Mouse (Mus musculus) gastrocnemius, postnatal 36 days (tissue): ENCODE results near the gene Crkl. TPM values are rescaled to one million over a fixed set of nuclear protein-coding genes. Genes with fewer than 3 reads are reported as not detected.
A peak's percentile ranks its signal among the peaks of the same experiment; 100 is the strongest.

Experiments used
- DNase-seq, 2 experiments: peaks; one replicate each; pipeline ENCODE4 v3.0.0; 2022
- intact Hi-C: fragments of 180-260 bp; cut with DNase I; formaldehyde crosslinking; loops from one replicate; pipeline ENCODE4 v1.15.1; 2025
- total RNA-seq, 2 experiments: library from RNA; stranded (reverse); gene quantifications; 2 replicates each; pipeline ENCODE4 v1.2.3; 2021

Gene Crkl
- total RNA-seq, 2 experiments from 2014 or later, result 17.3 to 17.6 TPM

DNA sequence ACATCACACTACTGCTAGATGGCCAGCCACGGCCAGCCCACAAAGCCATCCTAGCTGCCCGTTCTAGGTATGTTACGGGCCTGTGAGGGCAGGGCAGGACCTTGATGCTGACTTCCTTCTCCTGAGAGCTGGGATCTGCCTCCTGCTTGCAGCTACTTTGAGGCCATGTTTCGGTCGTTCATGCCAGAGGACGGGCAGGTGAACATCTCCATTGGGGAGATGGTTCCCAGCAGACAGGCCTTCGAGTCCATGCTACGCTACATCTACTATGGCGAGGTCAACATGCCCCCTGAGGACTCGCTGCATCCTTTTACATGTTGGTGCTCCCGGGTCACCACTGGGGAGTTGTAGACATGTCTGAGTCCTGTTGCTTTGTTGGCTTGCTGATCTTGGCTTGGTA, 72.4 kb downstream of the Crkl start:
- DNase-seq, result no peak
- intact Hi-C loops, result no loop called here

DNA sequence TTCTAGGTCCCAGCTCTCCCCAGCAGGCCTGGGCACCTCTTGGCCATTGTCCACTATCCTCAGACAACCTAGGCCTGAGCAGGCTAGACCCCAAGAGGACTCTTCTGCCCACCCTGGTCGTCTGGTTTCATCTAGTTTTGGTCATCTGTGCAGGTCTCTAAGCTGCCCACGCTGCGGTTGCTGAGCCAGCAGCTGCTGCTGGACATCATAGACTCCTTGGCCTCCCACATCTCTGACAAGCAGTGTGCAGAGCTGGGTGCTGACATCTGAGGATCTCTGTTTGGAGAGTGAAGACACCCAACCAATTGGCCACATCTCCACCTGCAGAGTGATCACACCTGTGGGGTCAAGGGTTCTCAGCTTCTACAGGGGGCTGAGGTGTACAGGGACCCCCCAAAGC, 73.7 kb downstream of the Crkl start:
- intact Hi-C loops, result no loop called here
- DNase-seq, result no peak

DNA sequence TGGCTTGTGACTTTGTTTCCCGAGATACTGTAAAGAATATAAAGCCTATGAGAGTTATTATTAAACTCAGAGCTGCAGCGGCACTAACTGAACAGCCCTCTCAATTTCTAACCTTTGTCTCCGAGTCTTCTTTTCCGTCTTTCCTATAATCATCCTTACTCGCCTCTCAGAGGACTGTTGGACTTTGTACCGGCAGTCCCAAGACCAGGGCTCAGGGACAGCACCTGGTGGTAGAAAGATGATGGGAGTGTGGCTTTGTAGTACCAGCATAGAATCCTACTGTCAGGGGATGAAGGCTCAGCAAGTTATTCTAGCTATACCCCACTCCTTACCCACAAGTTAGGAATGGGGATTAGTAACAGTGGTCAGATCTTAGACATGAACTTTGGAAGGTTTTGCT, 74.4 kb downstream of the Crkl start:
- DNase-seq, result no peak

DNA sequence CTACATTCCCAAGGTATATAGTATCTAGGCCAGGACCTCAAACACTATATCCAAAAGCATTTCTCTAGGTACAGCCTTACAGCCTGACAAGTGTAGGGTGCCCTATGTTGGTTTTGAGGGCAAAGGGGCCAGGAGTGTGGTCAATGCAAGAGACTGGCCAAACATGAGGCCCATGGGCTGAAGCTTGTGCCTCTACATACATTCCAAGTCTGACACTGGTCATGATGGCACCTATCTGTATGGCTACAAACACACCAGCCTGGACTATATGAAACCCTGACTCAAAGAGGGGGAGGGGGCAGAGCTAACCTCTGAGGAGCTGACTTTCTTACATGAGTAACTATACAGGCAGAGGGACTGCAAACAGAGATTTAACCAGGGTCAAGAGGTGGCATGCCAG, 75.8 kb downstream of the Crkl start:
- no peak for DNase-seq
- intact Hi-C loops, result no loop called here

More for the DNA sequence above, 74.4 kb downstream of the Crkl start:
- intact Hi-C loops, result no loop called here

DNA sequence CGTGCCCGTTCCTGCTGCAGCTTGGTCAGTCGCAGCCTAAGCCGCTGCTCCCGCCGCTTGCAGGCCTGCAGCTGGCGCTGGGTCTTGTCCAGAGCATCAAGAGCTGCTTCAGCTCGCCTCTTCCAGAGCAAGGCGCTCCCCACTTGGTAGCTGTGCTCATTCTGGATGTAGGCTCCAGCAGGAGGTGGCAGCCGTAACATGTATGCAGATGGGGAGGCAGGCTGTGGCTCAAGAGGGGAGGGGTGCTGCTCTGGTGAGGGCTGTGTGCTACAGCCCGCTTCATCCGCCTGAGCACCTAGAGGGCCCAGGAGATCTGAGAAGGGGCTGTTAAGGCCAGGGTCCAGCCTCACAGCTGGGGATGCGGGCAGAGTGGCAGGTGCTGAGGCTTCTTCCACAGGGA, 76.5 kb downstream of the Crkl start:
- no peak for DNase-seq
- intact Hi-C loops, result no loop called here

DNA sequence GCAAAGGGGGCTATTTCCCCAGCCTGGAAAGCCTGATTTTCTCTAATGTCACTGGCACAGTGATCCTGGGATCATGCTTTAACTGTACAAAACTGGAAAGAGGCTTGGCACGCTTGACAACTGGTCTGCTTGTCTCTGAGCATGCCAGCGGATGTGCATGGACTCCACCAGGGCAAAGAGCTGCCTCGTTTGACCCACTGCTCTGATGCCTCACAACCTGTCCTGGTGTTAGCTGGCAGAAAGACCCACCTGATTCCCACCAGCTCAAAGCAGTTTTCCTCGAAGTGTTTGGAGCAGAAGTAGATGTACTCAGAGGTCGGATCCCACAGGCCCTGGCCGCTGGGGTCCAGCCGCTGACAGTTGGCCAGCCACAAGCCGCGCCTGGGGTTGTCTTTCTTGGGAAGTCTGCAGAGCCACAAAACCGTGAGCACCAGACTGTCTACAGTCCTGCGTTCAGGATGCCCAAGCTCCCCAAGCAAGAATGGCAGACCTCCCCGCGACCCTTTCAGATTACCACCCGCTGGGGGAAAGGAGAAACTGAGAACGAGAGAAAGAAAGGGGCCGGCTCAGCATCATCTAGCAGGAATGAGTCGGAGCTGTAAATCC, 78.3 kb downstream of the Crkl start:
- intact Hi-C loops, result no loop called here
- DNase-seq, result no peak

DNA sequence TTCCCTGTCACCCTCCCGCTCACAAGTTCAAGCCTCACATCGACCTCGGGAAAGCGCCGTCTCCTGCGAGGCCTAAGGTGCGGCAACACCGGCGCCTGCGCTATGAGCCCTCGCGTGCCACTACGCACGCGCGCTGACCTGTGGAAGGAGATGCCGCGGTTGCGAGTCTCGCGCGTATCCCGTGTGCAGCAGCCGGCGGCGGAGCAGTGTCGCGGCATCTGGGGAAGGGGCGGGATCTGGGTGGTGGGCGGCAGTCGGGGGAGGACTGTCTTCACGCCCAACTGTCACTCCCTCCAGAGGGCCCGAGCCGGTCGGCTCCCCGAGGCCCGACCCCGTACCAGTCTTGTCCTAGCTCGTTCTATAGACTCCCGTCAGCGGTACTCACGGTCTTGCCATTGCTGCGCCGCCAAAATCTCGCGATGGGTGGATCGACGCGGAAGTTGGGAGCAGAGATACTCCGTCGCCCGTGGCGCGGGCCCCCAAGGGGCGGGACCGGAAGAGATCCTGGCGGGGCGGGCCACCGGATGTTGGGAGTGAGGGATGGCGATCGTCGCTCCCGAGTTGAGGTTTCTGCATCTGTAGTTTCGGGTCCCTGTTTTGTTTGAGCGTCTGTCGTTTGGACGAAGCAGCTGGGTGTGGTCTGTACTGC, 79.0 kb downstream of the Crkl start, which contains the start of gene Thap7:
Gene Thap7 (minus strand): TSS at position 497 of the 649 bp plus-strand sequence.
- intact Hi-C loops, result no loop called here
- DNase-seq, result peak; percentile 97

DNA sequence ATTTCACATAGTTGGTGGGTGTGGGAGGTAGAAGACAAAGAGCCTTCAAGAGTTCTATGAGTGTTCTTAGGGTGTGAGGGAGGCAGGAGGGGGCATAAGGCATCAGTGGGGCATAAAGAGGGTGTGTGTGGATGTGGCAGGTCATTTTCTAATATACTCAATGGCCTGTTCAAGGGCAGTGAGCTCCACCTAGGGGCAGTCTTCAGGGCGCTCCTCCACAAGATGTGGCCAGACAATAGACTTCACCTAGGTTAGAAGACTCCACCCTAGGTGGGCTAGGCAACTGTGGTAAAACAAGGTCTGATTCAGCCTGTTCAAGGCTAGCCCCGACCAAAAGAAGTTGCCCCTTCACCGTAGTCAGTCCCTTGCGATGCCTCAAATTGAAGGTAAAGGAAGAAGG, 80.5 kb downstream of the Crkl start:
- intact Hi-C loops, result loop anchor here (2.0 kb wide), 1 partner anchor 127 kb away; the partner anchor contains the start of gene Snap29
- DNase-seq, result no peak

DNA sequence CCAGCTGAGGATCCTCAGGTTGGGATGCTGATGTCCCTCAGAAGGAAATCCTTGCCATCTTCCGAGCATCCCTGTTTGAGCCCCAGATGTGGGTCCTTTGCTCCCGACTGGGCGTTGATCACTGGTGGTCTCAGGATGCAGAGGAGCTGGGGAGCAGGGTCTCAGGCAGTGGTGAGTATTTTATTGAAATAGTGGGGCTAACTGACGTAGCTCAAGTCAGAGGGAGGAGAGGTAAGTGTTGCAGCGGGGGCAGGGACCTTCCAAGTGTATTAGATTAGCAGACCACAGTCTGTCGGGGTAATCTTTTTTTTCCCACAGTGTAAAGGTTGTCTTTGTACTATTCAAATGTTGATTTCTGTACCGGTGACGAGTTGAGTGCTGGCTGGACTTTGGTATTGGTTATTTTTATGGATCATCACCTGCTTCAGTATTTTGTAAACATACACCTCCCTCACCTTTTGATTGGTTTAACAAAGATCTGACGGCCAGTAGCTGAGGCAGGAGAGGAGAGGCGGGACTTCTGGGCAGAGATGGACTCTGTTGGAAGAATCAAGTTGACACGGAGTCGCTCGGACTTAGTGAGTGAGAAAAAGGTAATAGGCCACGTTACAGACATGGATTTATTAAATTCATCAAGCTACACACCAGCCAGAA, 81.0 kb downstream of the Crkl start:
- intact Hi-C loops, result loop anchor here (2.0 kb wide), 1 partner anchor 128 kb away; the partner anchor contains the start of gene Snap29
- no peak for DNase-seq

DNA sequence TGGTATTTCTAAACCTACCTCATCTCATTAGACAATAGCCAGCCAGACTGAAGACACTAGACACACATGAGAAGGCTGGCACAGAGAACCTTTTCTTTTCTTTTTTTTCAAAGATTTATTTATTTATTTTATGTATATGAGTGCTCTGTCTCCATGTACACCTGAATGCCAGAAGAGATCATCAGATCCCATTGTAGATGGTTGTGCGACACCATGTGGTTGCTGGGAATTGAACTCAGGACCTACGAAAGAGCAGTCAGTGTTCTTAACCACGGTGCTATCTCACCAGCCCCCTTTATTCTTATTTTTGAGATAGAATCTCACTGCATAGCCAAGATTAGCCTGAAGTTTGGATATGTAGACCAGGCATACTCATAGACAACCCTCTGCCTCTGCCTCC, 84.8 kb downstream of the Crkl start:
- intact Hi-C loops, result no loop called here

More for the DNA sequence above, 84.8 kb downstream of the Crkl start:
- no peak for DNase-seq

Other genes starting within 250 kb of the Crkl start
- gene Ube2l3, start 249.3 kb upstream of the Crkl start, total RNA-seq, result 100 to 1,000 TPM; 130 to 135 TPM
- not detected for gene Rimbp3, start 243.4 kb upstream of the Crkl start, total RNA-seq
- gene Hic2, start 218.4 kb upstream of the Crkl start, total RNA-seq, result 1 to 10 TPM; 1.1 to 1.3 TPM
- 1 to 10 TPM in 1 of 2 experiments, under 1 TPM in 1; 0.91 to 1.4 TPM for gene Tmem191c, start 175.9 kb upstream of the Crkl start, total RNA-seq
- gene Serpind1, start 120.6 kb upstream of the Crkl start, total RNA-seq, result under 1 TPM in 1 of 2 experiments, not detected in 1; 0.27 TPM
- gene Snap29, start 46.0 kb upstream of the Crkl start, total RNA-seq, result 10 to 100 TPM; 14.2 to 15.6 TPM
- 10 to 100 TPM; 16.7 to 18.2 TPM for gene Pi4ka, start 45.7 kb upstream of the Crkl start, total RNA-seq
- under 1 TPM in 1 of 2 experiments, not detected in 1; 0.20 TPM for gene Aifm3, start 37.6 kb downstream of the Crkl start, total RNA-seq
- 10 to 100 TPM; 18.8 to 23.2 TPM for gene Lztr1, start 56.7 kb downstream of the Crkl start, total RNA-seq
- gene Thap7, start 79.1 kb downstream of the Crkl start, total RNA-seq, result 10 to 100 TPM; 12.8 to 14.4 TPM
- gene Lrrc74b, start 109.3 kb downstream of the Crkl start, total RNA-seq, result 1 to 10 TPM; 1.0 to 1.6 TPM
- 1 to 10 TPM; 8.0 to 9.3 TPM for gene P2rx6, start 109.9 kb downstream of the Crkl start, total RNA-seq
- under 1 TPM in 1 of 2 experiments, not detected in 1; 0.12 TPM for gene Slc7a4, start 131.2 kb downstream of the Crkl start, total RNA-seq
- 10 to 100 TPM in 1 of 2 experiments, 1 to 10 TPM in 1; 9.4 to 13.1 TPM for gene Smpd4, start 167.4 kb downstream of the Crkl start, total RNA-seq
- gene Ccdc74a, start 194.5 kb downstream of the Crkl start, total RNA-seq, result under 1 TPM in 1 of 2 experiments, not detected in 1; 0.82 TPM